Mouse (Mus musculus): ENCODE measurements around the gene Uba52. TPM values are rescaled to one million over a fixed set of nuclear protein-coding genes. Genes with fewer than 3 reads are reported as not detected.

Uba52 gene
- polyA plus RNA-seq, 1 experiment from 2014 or later, result 768 TPM

DNA sequence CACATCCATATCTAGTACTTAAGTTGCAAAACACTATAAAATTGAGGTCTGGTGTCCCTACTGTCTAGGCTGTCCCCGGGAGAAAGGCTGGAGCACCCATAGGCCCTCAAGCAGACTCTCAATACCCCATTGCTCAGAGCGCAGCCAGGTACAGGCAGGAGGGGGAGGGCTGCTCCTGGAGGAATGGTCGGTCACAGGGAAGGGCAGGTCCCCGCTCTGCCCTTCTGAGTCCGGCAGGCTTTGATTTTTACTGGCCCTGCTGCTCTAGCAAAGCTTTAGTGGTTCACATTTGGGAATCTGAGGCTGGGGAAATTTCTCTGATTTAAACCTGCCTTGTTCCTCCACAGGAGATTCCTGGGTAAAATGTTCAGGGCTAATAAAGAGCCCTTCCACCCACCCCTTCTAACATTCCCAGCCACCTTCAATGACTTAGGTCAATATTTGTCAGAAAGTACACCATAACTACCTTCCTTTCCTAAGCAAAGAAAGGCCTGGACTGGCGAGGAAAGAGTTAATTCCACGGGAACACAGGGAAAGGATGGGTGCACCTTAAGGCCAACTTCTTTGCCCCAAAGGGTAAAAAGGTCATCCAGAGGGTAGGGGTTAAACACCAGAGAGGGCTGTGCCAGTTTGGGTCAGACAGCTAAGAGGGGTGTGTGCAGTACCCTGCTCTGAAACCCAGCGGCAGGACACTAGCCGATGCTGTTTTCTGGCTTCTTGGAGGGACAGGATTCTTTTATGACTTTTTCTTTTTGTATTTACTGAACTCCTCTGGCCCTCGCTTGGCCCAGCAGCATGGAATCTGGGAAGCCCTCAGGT is 20.3 kb downstream of the Uba52 start:
- no peak for ATAC-seq (replicated peaks; ENCODE audit: insufficient number of reproducible peaks, insufficient read depth, low FRiP score, low read depth)
- 18% methylated on average over 10 of the region's 10 CpGs for WGBS
- Histone ChIP-seq H3K9me3 (replicated peaks) (no peaks in the 10 kb centered on the region), H3K4me2 (peak overlapping the region; percentile 62; the same call in 1 of the 2 replicates), H3K27ac (no peak overlapping the region; the same call in 1 of the 2 replicates), H3K36me3 (no peaks in the 10 kb centered on the region), H3K4me1 (replicated peaks) (peaks cover 56% of the 10 kb centered on the region), H3K9ac (no peak overlapping the region), H3K4me3 (peak overlapping the region; percentile 40; the same call in 1 of the 2 replicates), H3K27me3 (peaks cover 98% of the 10 kb centered on the region)

- WGBS, result under 1% methylated on average over 35 of the region's 41 CpGs
- Histone ChIP-seq H3K4me3 (peak overlapping the region; percentile 40), H3K36me3 (no peaks in the 10 kb centered on the region), H3K4me2 (peak overlapping the region; percentile 62), H3K9me3 (replicated peaks) (no peaks in the 10 kb centered on the region), H3K27ac (no peak overlapping the region; the same call in 1 of the 2 replicates), H3K4me1 (replicated peaks) (peaks cover 56% of the 10 kb centered on the region), H3K9ac (peak overlapping the region; percentile 25; the same call in 1 of the 2 replicates), H3K27me3 (peaks cover 98% of the 10 kb centered on the region)
- ATAC-seq (replicated peaks; ENCODE audit: insufficient number of reproducible peaks, insufficient read depth, low FRiP score, low read depth), result no peak
Observed at GRCm38 (mm10) chr8:70489576-70489975, 21.0 kb downstream of the Uba52 start.

DNA sequence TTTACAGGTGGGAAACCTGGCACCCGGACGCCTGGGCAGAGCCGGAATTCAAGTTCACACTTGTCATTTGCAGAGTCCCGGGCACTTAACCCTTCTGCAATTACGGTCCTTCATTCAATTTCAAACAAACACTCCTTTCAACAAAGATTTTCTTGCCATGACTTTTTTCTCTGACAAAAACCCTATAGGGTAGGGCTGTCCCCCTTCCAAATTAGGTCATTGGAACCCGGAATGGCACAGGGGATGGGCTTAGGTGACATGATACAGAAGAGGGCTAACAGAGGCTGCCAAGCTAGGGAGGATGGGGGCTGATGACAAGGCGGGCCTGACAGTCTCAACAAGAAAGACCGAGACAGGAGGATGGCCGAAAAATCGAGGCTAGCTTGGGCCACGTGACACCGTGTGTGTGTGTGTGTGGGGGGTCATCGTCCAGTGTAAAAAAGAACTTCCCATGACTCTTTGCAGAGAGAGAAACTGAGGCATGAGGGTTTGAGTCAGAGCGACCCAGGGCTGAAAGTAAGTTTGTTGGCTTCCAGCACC is 21.6 kb downstream of the Uba52 start:
- Histone ChIP-seq H3K27ac (no peak overlapping the region; the same call in 1 of the 2 replicates), H3K4me2 (peak overlapping the region; percentile 62), H3K4me1 (replicated peaks) (peaks cover 50% of the 10 kb centered on the region), H3K9me3 (replicated peaks) (no peaks in the 10 kb centered on the region), H3K36me3 (no peaks in the 10 kb centered on the region), H3K9ac (peak overlapping the region; percentile 25; the same call in 1 of the 2 replicates), H3K4me3 (peak overlapping the region; percentile 40), H3K27me3 (peaks cover 98% of the 10 kb centered on the region)
- WGBS, result 1% methylated on average over 14 of the region's 14 CpGs
- ATAC-seq (replicated peaks; ENCODE audit: insufficient number of reproducible peaks, insufficient read depth, low FRiP score, low read depth), result no peak

DNA sequence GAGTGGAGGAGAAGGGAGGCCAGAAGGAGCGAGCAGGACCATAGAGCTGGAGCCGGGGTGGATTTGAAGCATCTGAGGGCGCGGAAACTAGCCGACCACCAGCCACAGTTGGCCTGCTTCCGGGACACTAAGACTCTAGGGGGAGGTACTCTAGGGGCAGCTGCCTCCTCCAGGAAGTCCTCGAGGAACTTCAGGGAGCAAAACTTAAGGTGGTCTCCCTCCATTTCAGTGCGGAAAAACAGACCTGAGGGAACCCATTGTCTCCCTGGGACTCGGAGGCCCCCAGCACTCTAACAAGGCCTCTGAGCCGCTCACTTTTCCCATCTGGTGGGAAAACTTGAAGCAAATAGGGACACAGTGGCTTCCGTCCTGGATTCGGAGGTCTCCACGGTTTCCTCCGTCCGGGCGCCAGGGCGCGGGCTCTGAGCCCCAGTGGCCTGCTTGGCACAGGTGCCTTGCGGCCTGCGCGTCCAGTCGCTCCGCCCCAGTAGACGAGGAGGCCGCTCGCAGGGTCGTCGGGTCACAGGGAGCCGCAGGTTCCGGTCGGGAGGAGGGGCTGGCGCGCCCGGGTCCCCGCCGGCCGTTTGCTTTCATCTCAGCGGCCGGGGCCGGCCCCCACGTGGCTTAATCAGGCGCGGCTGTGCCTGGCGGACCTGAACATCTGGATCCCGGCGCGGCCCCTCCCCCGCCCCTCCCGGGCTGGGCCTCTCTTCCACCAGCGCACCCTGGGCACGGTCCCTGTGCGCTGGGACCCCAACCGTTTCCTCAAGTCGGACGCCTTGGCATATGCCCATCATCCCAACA is 22.4 kb downstream of the Uba52 start:
- Histone ChIP-seq H3K27me3 (peaks cover 98% of the 10 kb centered on the region), H3K9me3 (replicated peaks) (no peaks in the 10 kb centered on the region), H3K4me1 (replicated peaks) (peaks cover 42% of the 10 kb centered on the region), H3K36me3 (no peaks in the 10 kb centered on the region), H3K9ac (peak overlapping the region; percentile 21; the same call in 1 of the 2 replicates), H3K4me3 (peak overlapping the region; percentile 40), H3K27ac (no peak overlapping the region), H3K4me2 (peak overlapping the region; percentile 62)
- no peak for ATAC-seq (replicated peaks; ENCODE audit: insufficient number of reproducible peaks, insufficient read depth, low FRiP score, low read depth)
- 3% methylated on average over 55 of the region's 55 CpGs for WGBS

DNA sequence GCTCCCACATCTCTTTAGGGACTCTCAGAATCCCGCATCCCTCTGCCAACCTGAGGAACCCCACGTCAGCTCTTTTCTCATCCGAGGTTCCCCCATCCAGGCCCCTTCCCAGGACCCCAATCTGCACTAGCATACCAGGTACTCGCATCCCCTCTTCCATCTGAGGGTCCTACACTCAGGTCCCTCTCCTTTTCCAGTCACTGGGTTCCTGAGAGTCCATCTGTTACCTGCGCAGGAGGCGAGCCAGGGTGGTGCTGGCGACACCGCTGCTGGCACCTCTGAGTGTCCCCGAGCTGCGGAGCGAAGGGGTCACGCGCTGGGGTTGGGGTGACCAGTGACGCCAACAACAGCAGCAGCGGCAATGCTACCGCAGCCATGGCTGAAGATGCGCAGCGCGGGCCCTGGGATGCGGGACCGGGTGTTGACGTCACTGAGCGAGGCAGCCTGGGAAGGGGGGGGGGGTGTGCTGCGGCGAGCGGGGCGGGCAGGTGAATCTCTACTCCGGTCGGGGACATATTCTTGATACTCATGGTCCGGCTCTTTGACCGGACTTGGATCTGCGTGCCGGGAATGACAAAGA is 23.6 kb downstream of the Uba52 start, which contains the start of gene Tmem59l:
Gene Tmem59l (minus strand): TSS at position 418 of the 580 bp plus-strand sequence.
- H3K36me3 ChIP-seq, result no peaks in the 10 kb centered on the region
- peak within 1 kb of the TSS; percentile 62 for H3K4me2 ChIP-seq
- peaks cover 30% of the 10 kb centered on the region for H3K4me1 ChIP-seq (replicated peaks)
- no peaks in the 10 kb centered on the region for H3K9me3 ChIP-seq (replicated peaks)
- 7% methylated on average over 33 of the region's 33 CpGs for WGBS
- peak within 1 kb of the TSS; percentile 21; the same call in 1 of the 2 replicates for H3K9ac ChIP-seq
- no peak for ATAC-seq (replicated peaks; ENCODE audit: insufficient number of reproducible peaks, insufficient read depth, low FRiP score, low read depth)
- H3K4me3 ChIP-seq, result peak within 1 kb of the TSS; percentile 40
- no peak within 1 kb of the TSS for H3K27ac ChIP-seq
- H3K27me3 ChIP-seq, result peaks cover 96% of the 10 kb centered on the region

DNA sequence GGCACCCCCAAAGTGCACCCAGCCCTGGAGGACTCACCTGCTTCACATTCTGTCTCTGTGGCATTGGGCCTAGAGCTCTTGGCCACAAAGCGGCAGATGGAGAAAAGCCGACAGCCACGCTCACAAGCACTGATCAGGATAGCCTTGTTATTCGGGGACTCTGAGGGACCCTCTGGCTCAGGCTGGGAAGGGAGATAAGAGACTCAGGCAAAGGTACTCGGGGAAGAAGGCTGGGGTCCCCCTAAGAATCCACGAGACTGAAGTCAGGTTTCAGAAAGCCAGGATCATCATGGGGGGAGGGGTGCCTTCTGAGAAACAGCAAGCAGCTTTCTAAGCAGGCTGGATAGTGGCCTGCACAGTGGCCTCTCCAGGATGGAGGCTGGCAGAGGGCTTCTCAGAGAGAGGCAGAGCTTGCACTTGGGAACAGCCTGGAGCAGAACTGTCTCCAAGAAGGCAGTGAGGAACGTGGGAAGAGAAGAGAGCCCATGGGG is 24.4 kb downstream of the Uba52 start:
- 45% methylated on average over 7 of the region's 7 CpGs for WGBS
- H3K4me2 ChIP-seq, result no peak overlapping the region

GRCm38 (mm10) chr8:70482943-70483342 is 27.7 kb downstream of the Uba52 start:
- Histone ChIP-seq H3K4me1 (replicated peaks) (peaks cover 8% of the 10 kb centered on the region), H3K27ac (no peak overlapping the region), H3K9me3 (replicated peaks) (no peaks in the 10 kb centered on the region), H3K9ac (no peak overlapping the region), H3K4me2 (no peak overlapping the region), H3K27me3 (peaks cover 78% of the 10 kb centered on the region), H3K36me3 (no peaks in the 10 kb centered on the region), H3K4me3 (no peak overlapping the region)
- WGBS, result 46% methylated on average over 2 of the region's 2 CpGs
- ATAC-seq (replicated peaks; ENCODE audit: insufficient number of reproducible peaks, insufficient read depth, low FRiP score, low read depth), result no peak

More for the DNA sequence above, 24.4 kb downstream of the Uba52 start:
- Histone ChIP-seq H3K4me1 (replicated peaks) (peaks cover 27% of the 10 kb centered on the region), H3K27me3 (peaks cover 94% of the 10 kb centered on the region), H3K36me3 (no peaks in the 10 kb centered on the region), H3K9me3 (replicated peaks) (no peaks in the 10 kb centered on the region), H3K9ac (no peak overlapping the region), H3K4me3 (no peak overlapping the region), H3K27ac (no peak overlapping the region)
- ATAC-seq (replicated peaks; ENCODE audit: insufficient number of reproducible peaks, insufficient read depth, low FRiP score, low read depth), result no peak

- no peak overlapping the region for H3K9ac ChIP-seq
- peaks cover 11% of the 10 kb centered on the region for H3K4me1 ChIP-seq (replicated peaks)
- H3K4me3 ChIP-seq, result no peak overlapping the region
- WGBS, result 63% methylated on average over 3 of the region's 3 CpGs
- H3K27ac ChIP-seq, result no peak overlapping the region
- ATAC-seq (replicated peaks; ENCODE audit: insufficient number of reproducible peaks, insufficient read depth, low FRiP score, low read depth), result no peak
- H3K9me3 ChIP-seq (replicated peaks), result no peaks in the 10 kb centered on the region
- no peaks in the 10 kb centered on the region for H3K36me3 ChIP-seq
- H3K4me2 ChIP-seq, result no peak overlapping the region
- peaks cover 73% of the 10 kb centered on the region for H3K27me3 ChIP-seq
Observed at GRCm38 (mm10) chr8:70481908-70482307, 28.7 kb downstream of the Uba52 start.

DNA sequence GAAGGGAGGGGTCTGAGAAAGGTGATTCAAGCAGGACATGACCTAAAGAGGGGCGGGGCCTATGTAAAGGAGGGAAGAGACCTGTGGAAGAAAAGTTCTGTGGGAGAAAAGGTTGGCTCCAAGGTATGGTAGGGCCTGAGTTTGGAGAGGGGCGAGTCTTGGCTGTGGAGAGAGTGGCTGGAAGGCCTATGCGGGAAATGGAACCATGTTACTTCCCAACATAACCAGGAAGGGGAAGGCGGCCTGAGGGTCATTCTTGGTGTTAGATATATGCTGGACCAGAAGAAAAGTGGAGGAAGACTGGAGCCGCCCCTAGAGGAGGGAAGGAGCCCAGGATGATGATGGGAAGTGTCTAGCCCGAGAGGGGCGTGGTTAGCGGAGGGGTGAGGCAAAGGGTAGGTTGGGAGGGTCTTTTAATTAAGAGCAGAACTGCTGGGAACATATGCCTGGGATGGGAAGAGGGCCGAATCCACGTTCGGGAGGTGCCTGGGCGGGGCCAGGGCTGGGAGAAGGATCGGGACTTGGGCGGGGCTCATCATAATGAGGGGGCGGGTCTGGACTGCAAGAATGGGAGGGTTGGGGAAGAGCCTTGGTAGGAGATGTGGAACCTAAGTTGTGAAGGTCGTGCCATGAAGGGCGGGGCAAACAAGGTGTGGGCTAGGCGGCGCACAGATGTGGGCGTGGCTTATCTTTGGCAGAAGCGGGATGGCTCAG is 33.2 kb downstream of the Uba52 start:
- H3K27ac ChIP-seq, result 0 out of 2 replicates have a peak overlapping the region, but pooled peaks have one; percentile 60
- ATAC-seq (replicated peaks; ENCODE audit: insufficient number of reproducible peaks, insufficient read depth, low FRiP score, low read depth), result peak; percentile 5; the same call in 1 of the 2 replicates
- H3K4me3 ChIP-seq, result peak overlapping the region; percentile 88
- WGBS, result 5% methylated on average over 21 of the region's 21 CpGs
- H3K9me3 ChIP-seq (replicated peaks), result no peaks in the 10 kb centered on the region
- peaks cover 29% of the 10 kb centered on the region for H3K27me3 ChIP-seq
- H3K9ac ChIP-seq, result no peak overlapping the region
- no peaks in the 10 kb centered on the region for H3K36me3 ChIP-seq
- H3K4me2 ChIP-seq, result peak overlapping the region; percentile 89
- peaks cover 22% of the 10 kb centered on the region for H3K4me1 ChIP-seq (replicated peaks)

All from heart, embryonic 15.5 days (tissue).